Mouse (Mus musculus) lung, embryonic 16.5 days (tissue): Measurements from ENCODE around the gene Eci1. TPM values are rescaled to one million over a fixed set of nuclear protein-coding genes. Genes with fewer than 3 reads are reported as not detected.

Experiments used
- ATAC-seq: fragments of 200-750 bp; cut with Nextera tagmentation; 2 replicates; pipeline ENCODE4 v1.8.0; 2017; ENCODE audit warnings: low read depth, mild to moderate bottlenecking, moderate library complexity
- H3K27ac ChIP-seq: fragments of 300-500 bp; sonication (generic); 2 replicates; pipeline ENCODE4 v1.5.1; 2014; ENCODE audit warnings: mild to moderate bottlenecking, control low read depth, low read length
- H3K27me3 ChIP-seq: fragments of 300-500 bp; sonication (generic); 2 replicates; pipeline ENCODE4 v1.6.1; 2014; ENCODE audit warnings: low read depth, low read length, mixed read lengths; ENCODE audit not compliant: control insufficient read depth, insufficient read depth
- H3K36me3 ChIP-seq: fragments of 300-500 bp; sonication (generic); 2 replicates; pipeline ENCODE4 v1.6.1; 2014; ENCODE audit warnings: low read length; ENCODE audit not compliant: control insufficient read depth, insufficient read depth
- H3K4me1 ChIP-seq: fragments of 300-500 bp; sonication (generic); replicated peaks from 2 replicates; pipeline ENCODE4 v1.6.1; 2014; ENCODE audit warnings: low read length, mixed read lengths; ENCODE audit not compliant: control insufficient read depth, insufficient read depth
- H3K4me2 ChIP-seq: fragments of 300-500 bp; sonication (generic); 2 replicates; pipeline ENCODE4 v1.6.1; 2014; ENCODE audit warnings: low read depth, low read length, control low read depth
- H3K4me3 ChIP-seq: fragments of 300-500 bp; sonication (generic); 2 replicates; pipeline ENCODE4 v1.5.1; 2014; ENCODE audit warnings: mild to moderate bottlenecking, low read length, control low read depth
- H3K9ac ChIP-seq: fragments of 300-500 bp; sonication (generic); 2 replicates; pipeline ENCODE4 v1.6.1; 2014; ENCODE audit warnings: low read length, control low read depth
- H3K9me3 ChIP-seq: fragments of 300-500 bp; sonication (generic); 2 replicates; pipeline ENCODE4 v1.6.1; 2016; ENCODE audit warnings: low read length; ENCODE audit not compliant: control insufficient read depth
- WGBS: fragments of 180-500 bp; shearing (Covaris S2); extraction: QIAGEN DNeasy Blood & Tissue Kit; methylation state at CpG from one replicate; pipeline ENCODE4 v1.1.7; 2014; 5-methylcytosine and 5-hydroxymethylcytosine counted together
- polyA plus RNA-seq: library from polyadenylated mRNA; unstranded; fragments of >200 nt; fragmentation: Nextera tagmentation; extraction: Ambion mirVana; gene quantifications from 2 replicates; pipeline ENCODE4 v1.2.1, GENCODE M21; 2015

The Eci1 gene
- polyA plus RNA-seq, 1 experiment from 2014 or later, result 97.4 TPM

DNA sequence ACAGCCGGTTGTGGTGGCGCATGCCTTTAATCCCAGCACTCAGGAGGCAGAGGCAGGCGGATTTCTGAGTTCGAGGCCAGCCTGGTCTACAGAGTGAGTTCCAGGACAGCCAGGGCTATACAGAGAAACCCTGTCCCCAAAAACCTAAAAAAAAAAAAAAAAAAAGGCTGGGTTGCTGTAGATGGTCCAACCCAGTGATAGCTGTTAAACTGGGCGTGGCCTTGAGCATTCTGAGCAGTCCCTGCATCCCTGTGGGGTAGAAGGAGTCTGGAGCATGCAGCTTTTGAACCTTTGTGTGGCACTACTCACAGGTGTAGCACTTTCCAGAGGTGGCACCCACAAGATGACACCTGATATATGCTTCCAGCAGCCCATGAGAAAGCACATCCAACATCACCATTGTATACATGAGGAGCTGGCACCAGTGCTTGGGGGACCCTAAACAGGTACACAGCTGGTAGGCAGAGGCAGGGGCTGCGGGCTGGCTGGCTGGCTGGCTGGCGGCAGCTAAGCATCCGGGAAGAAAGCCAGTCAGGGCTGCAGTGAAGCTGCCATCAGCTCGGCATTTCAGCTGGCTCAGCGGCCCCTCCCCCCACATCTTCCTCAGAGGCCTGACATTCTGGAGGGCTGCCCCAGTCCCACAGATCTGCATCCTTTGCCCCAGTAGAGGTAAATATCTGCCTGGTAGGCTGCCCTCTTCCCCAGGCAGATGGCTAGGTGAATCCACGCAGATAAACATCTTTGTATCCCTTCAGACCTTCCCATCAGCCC lies 58.8 kb downstream of the Eci1 start:
- no peak overlapping the region for H3K27ac ChIP-seq
- ATAC-seq, result no peak
- no peak overlapping the region for H3K4me2 ChIP-seq
- no peak overlapping the region for H3K9ac ChIP-seq
- H3K36me3 ChIP-seq, result no peaks in the 10 kb centered on the region
- 48% methylated on average over 11 of the region's 11 CpGs for WGBS
- H3K4me1 ChIP-seq, result peaks cover 9% of the 10 kb centered on the region
- H3K4me3 ChIP-seq, result no peak overlapping the region
- H3K9me3 ChIP-seq, result no peaks in the 10 kb centered on the region
- peaks cover 30% of the 10 kb centered on the region for H3K27me3 ChIP-seq

DNA sequence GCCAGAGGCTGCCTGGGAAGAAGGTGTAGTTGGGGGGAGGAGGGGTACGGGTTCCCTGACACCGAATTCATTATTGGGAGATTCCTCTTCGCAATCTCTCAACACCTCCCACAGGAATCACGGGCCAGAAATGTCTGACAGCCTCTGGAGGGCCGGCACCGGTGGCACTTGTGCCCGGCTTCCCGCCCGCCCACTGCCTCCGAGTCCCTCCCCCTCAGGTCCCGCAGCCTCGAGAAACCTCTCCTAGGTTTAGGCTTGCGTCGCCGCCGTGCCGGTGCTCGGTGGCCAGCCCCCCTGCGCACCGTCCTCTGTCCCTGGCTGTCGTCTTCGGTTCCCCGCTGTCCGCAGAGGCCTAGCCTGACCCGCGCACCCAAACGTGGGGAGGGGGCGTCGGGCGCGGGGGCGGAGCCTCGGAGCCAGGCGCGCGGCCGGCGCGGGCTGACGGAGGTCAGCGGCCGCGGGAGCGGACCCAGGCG lies 61.8 kb downstream of the Eci1 start, which contains the start of gene Caskin1:
Caskin1 (plus strand) TSS at position 416 of the 476 bp plus-strand sequence.
- Histone ChIP-seq H3K4me1 (peaks cover 9% of the 10 kb centered on the region), H3K27me3 (peaks cover 32% of the 10 kb centered on the region), H3K36me3 (no peaks in the 10 kb centered on the region), H3K4me3 (peak within 1 kb of the TSS; percentile 72), H3K4me2 (peak within 1 kb of the TSS; percentile 100), H3K9me3 (no peaks in the 10 kb centered on the region), H3K27ac (no peak within 1 kb of the TSS), H3K9ac (peak within 1 kb of the TSS; percentile 74)
- under 1% methylated on average over 37 of the region's 45 CpGs for WGBS
- ATAC-seq, result peak; percentile 57

DNA sequence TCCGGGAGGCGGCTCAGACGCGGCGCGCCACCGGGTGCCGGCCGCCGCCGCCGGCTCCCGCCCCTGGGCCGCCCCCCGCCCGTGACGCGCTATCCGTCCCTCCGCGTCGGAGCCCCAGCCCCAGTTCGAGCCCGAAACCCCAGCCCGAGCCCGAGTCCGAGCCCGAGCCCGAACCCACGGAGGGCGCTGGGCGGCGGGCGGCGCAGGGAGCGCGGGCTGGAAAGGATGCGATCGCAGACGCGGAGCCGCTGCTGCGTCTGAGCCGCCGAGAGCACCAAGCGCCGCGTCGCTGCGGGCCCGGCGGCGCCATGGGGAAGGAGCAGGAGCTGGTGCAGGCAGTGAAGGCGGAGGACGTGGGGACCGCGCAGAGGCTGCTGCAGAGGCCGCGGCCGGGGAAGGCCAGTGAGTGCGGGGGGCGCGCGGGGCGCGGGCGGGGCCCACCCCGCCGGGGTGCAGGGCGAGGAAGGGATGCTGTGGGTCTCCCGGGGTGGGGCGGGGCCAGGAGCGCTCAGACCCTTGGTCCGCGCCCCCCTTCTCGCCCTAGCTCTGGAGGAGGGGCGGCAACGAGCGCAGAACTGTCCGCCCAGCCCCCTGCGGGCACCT lies 62.3 kb downstream of the Eci1 start:
- H3K36me3 ChIP-seq, result no peaks in the 10 kb centered on the region
- H3K4me3 ChIP-seq, result peak overlapping the region; percentile 72
- H3K9ac ChIP-seq, result peak overlapping the region; percentile 74
- no peaks in the 10 kb centered on the region for H3K9me3 ChIP-seq
- H3K4me1 ChIP-seq, result peaks cover 9% of the 10 kb centered on the region
- peaks cover 32% of the 10 kb centered on the region for H3K27me3 ChIP-seq
- ATAC-seq, result peak; percentile 74
- no peak overlapping the region for H3K27ac ChIP-seq
- peak overlapping the region; percentile 100 for H3K4me2 ChIP-seq
- under 1% methylated on average over 44 of the region's 81 CpGs for WGBS

Other genes starting within 250 kb of the Eci1 start
- 4.6 and 6.4 TPM in 2 replicates for gene Tbc1d24, start 221.1 kb upstream of the Eci1 start, polyA plus RNA-seq
- gene Ntn3, start 217.1 kb upstream of the Eci1 start, polyA plus RNA-seq, result 3.3 and 3.8 TPM in 2 replicates
- 11.3 and 13.0 TPM in 2 replicates for gene Tedc2, start 205.8 kb upstream of the Eci1 start, polyA plus RNA-seq
- gene Ccnf, start 175.2 kb upstream of the Eci1 start, polyA plus RNA-seq, result 75.2 and 81.5 TPM in 2 replicates
- gene Abca17, start 75.6 kb upstream of the Eci1 start, polyA plus RNA-seq, result 0.34 and 0.55 TPM in 2 replicates
- gene Abca3, start 74.7 kb upstream of the Eci1 start, polyA plus RNA-seq, result 40.8 and 48.4 TPM in 2 replicates
- gene Rnps1, start 12.1 kb upstream of the Eci1 start, polyA plus RNA-seq, result 226 and 246 TPM in 2 replicates
- gene Dnase1l2, start 16.5 kb downstream of the Eci1 start, polyA plus RNA-seq, result 1.6 and 2.8 TPM in 2 replicates
- gene E4f1, start 43.7 kb downstream of the Eci1 start, polyA plus RNA-seq, result 28.8 and 30.5 TPM in 2 replicates
- gene Pgp, start 43.8 kb downstream of the Eci1 start, polyA plus RNA-seq, result 43.9 and 50.6 TPM in 2 replicates
- not detected in 2 replicates for gene Bricd5, start 47.2 kb downstream of the Eci1 start, polyA plus RNA-seq
- gene Mlst8, start 52.4 kb downstream of the Eci1 start, polyA plus RNA-seq, result 28.1 and 29.8 TPM in 2 replicates
- 0.59 and 0.96 TPM in 2 replicates for gene Caskin1, start 62.0 kb downstream of the Eci1 start, polyA plus RNA-seq
- 90.9 and 93.5 TPM in 2 replicates for gene Traf7, start 101.3 kb downstream of the Eci1 start, polyA plus RNA-seq
- gene Rab26, start 107.6 kb downstream of the Eci1 start, polyA plus RNA-seq, result 2.6 and 4.9 TPM in 2 replicates
- gene Pkd1, start 123.2 kb downstream of the Eci1 start, polyA plus RNA-seq, result 21.6 and 23.6 TPM in 2 replicates
- 54.0 and 58.2 TPM in 2 replicates for gene Tsc2, start 206.0 kb downstream of the Eci1 start, polyA plus RNA-seq
- gene Nthl1, start 206.0 kb downstream of the Eci1 start, polyA plus RNA-seq, result 17.6 and 17.9 TPM in 2 replicates
- gene Slc9a3r2, start 223.7 kb downstream of the Eci1 start, polyA plus RNA-seq, result 95.5 and 98.1 TPM in 2 replicates
- 1.1 and 2.3 TPM in 2 replicates for gene Npw, start 231.8 kb downstream of the Eci1 start, polyA plus RNA-seq
- gene Zfp598, start 243.0 kb downstream of the Eci1 start, polyA plus RNA-seq, result 15.0 and 18.1 TPM in 2 replicates